Mouse (Mus musculus): ENCODE measurements around the gene Tent5c.

The Tent5c gene

DNA sequence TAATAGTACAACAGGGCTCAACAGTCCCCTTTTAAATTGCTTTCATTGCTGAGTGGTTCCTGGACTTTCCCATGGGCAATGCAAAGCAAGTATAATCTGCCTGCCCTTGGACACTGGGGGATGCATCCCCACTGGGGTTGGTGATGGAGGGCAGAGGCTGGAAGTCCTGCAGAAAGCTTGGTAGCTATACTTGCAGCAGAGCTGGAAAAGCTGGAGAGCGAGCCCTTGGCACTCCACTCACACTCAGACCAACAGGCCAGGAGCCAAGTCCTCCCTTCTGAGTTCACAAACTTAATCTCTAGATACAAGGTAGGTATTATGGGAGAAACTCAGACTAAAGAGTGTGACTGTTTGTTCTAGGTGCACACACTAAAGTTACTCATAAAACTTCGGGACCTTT lies 2.1 kb downstream of the Tent5c start:
- DNase-seq (ENCODE audit: low read depth): no peak

GRCm38 (mm10) chr3:100485390-100486132 lies 3.6 kb downstream of the Tent5c start:
- DNase-seq (ENCODE audit: low read depth): peak; percentile 46

DNA sequence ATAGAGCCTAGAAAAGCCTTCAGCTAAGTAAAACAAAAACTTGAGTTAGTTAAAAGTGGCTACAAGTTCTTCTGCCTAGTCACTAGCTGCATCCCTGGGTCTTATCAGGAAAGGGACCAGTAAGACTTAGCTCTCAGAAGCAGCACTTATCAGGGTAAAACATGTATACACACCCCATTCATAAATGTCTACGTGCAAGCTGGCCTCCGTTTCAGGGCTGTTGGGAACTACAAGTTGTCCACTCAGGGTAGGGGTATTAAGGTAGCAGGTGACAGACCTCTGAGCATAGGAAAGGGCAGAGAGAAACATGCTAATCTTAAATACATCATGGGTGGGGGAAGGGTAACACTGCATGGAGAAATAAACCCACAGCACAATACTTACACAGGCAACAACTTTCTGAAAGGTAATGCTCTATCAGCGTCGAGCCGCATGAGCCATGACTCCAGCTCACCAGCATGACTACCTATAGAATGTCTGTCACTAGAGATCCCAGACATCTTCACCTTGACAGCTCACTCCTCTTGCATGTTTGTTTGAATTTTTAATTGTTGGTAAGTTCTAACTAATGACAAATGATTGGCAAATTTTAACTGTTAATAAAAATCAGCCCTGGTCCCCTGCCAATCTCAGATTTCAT lies 6.0 kb downstream of the Tent5c start:
- no peak for DNase-seq (ENCODE audit: low read depth)

DNA sequence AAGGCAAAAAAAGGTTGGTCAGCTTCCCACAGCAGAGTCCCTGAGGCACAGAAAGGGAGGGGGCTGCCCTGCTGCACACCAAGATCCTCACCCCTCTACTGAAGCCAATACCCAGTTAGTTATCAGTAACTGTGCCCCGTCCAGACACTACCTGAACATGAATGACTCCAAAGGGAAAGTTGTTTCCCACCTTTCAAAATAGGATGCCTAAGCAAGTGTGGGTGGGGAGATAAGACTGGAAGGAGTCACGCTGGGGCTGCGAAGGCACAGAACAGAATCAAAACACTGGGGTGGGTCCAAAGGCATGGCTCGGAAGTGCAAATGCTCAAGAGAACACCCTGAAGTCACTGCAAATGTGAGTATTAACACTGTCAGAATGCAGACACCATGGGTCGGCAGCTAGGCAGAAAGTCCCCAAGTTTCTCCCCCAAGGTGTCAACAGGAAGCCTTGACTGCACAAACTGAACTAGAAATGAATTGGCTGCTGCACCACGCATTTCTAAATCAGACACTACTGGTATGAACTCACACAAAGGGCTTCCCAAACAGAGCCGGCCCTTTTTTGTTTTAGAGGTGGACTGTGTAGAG lies 6.7 kb downstream of the Tent5c start:
- peak; percentile 68 for DNase-seq (ENCODE audit: low read depth)

- DNase-seq (ENCODE audit: low read depth): peak; percentile 61
These were observed 8.7 kb downstream of the Tent5c start for GRCm38 (mm10) chr3:100480251-100481005.

- DNase-seq (ENCODE audit: low read depth): peak; percentile 40
These were observed 14.1 kb downstream of the Tent5c start for GRCm38 (mm10) chr3:100474950-100475472.

DNA sequence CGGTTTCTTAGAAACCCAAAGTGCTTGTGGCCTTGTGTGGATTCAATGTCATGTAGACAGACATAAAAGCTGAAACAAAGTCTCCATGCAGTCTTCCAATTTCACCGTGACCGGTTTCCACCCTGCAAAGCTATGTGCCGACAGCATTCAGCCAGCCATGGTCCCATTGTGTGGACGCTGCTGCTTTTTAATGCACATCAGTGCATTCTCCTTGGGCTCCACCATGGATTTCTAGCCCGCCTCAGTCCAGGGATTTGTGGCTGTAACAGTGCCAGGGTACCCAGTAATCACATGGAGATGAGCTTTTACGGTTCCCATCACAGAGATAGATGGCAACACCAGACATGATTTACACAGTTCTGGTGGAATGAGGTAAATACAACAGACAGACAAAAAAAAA lies 14.6 kb downstream of the Tent5c start:
- DNase-seq (ENCODE audit: low read depth): no peak

- DNase-seq (ENCODE audit: low read depth): no peak
These were observed 16.0 kb downstream of the Tent5c start for GRCm38 (mm10) chr3:100473146-100473545.

DNA sequence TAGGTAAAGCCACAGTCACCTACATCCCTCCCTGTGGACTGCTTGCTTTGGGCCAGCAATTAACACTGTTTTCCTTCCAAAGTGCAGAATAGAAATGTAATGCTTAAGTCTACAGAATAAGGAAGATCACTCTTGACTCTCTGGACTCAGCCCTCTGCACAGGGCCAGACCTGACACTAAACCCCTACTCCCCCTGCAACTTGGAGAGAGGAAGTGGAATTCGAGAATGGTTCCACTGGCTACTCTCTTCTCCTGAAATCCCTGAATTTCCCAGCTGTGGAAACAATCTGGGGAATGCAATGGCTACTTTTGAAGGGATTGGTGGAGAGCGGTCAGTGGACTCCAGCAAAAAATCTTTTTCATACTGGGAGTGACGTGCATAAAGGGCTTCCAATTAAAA lies 18.2 kb downstream of the Tent5c start:
- no peak for DNase-seq (ENCODE audit: low read depth)

- DNase-seq (ENCODE audit: low read depth): no peak
These were observed 19.0 kb downstream of the Tent5c start for GRCm38 (mm10) chr3:100470101-100470500.

DNA sequence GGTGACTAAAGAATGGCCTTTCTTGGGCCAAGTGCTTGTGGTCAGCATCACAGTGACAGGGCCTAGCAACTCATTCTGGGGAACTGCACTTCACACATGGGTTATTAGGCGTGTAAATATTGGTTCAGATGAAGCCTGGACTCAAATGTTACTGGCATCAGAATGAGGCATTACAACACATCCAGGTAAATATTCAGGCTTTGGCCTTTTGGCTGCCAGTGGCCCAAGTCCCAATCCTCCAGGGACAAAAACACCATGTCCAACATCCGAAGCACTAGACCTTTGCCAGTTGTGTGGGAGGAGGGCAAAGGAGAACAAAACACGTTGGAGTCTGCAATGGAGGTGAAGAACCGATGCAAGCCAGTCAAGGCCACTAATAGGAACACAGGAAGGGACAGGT lies 22.6 kb downstream of the Tent5c start:
- DNase-seq (ENCODE audit: low read depth): no peak

DNA sequence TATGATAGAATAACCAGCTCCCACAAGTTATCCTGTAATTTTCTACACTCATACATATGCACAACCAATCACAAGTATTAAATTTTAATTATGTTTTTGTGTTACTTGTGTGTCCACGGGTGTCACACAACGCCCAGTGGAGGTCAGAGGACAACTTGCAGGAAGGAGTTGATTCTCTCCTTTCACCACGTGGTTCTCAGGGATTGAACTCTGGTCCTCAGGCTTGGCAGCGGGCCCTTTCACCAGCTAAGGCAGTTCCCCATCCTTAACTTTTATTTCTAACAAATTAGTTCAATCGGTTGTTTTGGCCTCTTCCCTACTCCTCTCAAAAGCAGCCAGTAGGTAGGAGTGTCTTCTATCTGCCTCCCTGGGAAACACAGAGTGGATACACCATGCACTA lies 24.5 kb downstream of the Tent5c start:
- DNase-seq (ENCODE audit: low read depth): no peak

GRCm38 (mm10) chr3:100463959-100464265 lies 25.2 kb downstream of the Tent5c start:
- no peak for DNase-seq (ENCODE audit: low read depth)

GRCm38 (mm10) chr3:100463160-100463958 lies 25.8 kb downstream of the Tent5c start:
- DNase-seq (ENCODE audit: low read depth): no peak

GRCm38 (mm10) chr3:100462235-100463083 lies 26.7 kb downstream of the Tent5c start:
- DNase-seq (ENCODE audit: low read depth): no peak

GRCm38 (mm10) chr3:100460510-100460909 lies 28.6 kb downstream of the Tent5c start:
- DNase-seq (ENCODE audit: low read depth): peak; percentile 63

DNA sequence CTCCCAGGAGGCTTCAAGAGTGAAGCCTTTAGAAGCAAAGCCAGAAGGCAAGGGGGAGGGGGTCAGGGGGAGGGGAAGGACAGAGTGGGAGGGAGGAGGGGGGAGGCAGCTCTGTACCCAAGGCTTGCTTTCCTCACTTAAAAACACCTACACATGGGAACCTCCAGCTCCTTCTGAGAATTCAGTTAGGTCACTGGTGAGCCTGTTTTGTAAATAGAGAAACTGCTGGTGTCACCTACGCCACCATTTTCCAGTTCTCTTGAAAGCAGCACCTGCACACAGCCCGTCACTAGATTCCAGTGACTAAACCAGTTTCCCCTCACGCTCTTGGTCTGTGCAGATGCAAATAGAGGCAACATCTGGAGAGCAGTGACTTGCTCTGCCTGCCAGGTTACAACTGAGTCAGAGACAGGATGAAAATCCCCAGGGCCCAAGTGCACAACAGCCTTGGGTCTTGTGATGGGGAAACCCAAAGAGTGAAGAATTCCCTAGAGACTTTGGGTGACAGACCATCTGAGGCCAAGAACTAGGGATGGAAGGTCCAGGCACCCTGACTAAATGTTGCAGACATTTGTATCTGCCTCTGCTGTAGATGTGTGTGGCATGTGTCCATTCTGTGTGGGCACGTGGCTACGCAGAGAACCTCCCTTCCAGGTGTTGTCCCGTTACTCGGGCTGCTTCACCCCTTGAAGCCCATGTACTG lies 45.2 kb downstream of the Tent5c start:
- DNase-seq (ENCODE audit: low read depth): no peak

- DNase-seq (ENCODE audit: low read depth): peak; percentile 48
These were observed 46.6 kb downstream of the Tent5c start for GRCm38 (mm10) chr3:100442499-100442898.

GRCm38 (mm10) chr3:100440754-100441153 lies 48.4 kb downstream of the Tent5c start:
- no peak for DNase-seq (ENCODE audit: low read depth)

DNA sequence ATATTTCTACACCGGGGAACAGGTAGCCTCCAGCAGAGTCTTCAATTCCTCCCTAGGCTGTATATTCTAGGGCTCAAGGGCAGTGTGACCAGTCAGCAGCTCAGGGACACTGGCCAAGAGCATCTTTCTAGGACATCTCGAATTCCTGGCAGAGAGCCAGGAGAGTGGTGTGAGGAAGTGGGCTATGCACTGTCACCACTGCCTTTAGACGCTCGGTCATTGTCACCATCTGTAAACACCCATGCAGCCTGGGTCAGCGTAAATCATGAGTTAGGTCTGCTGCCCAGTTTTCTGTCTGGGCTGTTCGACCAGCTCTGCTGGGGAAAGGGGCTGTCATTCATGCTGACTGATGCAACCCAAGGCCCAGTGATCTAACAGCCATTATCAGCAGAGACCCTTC lies 49.1 kb downstream of the Tent5c start:
- no peak for DNase-seq (ENCODE audit: low read depth)
